Mouse (Mus musculus): ENCODE data around the gene Col27a1.

- TF ChIP-seq TAL1 (IDR thresholded peaks at IDR 0.05; ENCODE audit: low read length) (no peak), TBP (IDR thresholded peaks at IDR 0.05; ENCODE audit: low read depth, low read length) (no peak), MAX (IDR thresholded peaks at IDR 0.05; ENCODE audit: low read length) (no peak), NELFE (IDR thresholded peaks at IDR 0.05; ENCODE audit: low read depth, low read length) (no peak), TCF12 (IDR thresholded peaks at IDR 0.05; ENCODE audit: low read depth, low read length) (no peak), MYB (IDR thresholded peaks at IDR 0.05; ENCODE audit: low read depth, low read length) (no peak), CTCF (IDR thresholded peaks at IDR 0.05 in 2 of 3, conservative IDR thresholded peaks at IDR 0.05 in 1 of 3; ENCODE audit: control insufficient read depth in 1 of 3, insufficient read depth in 1 of 3, low read depth in 2 of 3, low read length in 3 of 3, poor library complexity in 1 of 3, severe bottlenecking in 1 of 3) (no peak), POLR2AphosphoS2 (IDR thresholded peaks at IDR 0.05; ENCODE audit: low read length) (no peak), GATA1 (IDR thresholded peaks at IDR 0.05; ENCODE audit: low read depth, low read length) (no peak), RCOR1 (IDR thresholded peaks at IDR 0.05; ENCODE audit: low read depth, low read length) (no peak)
Measured at GRCm38 (mm10) chr4:63170061-63170460, 43.7 kb upstream of the Col27a1 start.
